Mouse (Mus musculus): Measurements from ENCODE around the gene Zfhx2. TPM values are rescaled to one million over a fixed set of nuclear protein-coding genes. Genes with fewer than 3 reads are reported as not detected.

Gene Zfhx2
- total RNA-seq, 2 experiments from 2014 or later, result 2.5 to 3.3 TPM

DNA sequence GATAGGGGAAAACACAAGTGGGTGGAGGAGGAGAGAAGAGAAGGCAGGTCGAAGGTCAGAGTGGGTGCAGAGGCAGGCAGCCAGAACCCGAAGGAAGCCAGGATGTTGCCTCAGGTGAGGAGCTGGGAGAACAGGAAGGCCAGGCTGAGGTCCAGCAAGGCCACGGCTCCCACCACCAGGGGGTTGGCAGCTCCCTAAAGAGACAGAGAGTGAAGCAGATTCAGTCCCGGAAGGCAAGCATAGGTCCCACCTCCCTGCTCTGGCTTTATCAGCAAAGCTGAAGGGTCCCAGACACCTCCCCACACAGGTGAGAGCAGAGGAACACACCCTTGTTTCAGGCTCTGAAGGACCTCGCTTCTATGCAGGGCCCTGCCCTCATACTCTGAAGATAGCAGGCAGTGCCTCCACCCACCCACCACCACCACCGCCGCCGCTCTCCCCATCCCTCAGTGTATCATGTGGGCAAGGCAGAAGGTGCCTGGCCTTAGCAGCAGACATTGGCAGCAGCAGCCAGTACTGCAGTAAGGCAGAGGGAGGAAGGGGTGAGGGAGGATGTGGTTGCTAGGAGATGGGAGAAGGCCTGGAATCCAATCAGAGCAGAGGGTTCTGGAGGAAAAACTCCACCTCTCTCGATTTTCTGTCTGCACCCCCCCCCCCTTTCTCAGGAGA, 16.2 kb upstream of the Zfhx2 start:
- no peak for DNase-seq
- intact Hi-C loops (cut with DNase I), result no loop called here

DNA sequence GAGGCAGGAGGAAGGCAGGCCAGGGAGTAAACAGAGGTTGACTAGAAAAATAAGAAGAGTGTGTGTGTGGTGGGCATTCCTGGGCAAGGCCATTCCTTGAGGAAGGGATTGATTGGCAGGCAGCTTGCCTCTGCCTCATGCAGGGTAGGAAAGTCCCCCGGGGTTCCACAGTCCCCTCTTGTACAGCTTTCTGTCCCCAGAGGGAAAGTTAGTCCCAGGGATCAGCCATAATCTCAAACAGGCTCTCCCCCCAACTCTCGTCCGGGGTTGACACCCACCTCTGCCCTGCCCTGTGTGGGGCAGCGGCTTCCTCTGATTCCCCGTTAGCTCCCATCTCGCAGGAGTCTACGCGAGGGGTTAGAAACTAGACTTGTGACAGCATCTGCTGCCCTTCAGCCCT, 14.9 kb upstream of the Zfhx2 start:
- intact Hi-C loops (cut with DNase I), result no loop called here
- DNase-seq, result no peak

DNA sequence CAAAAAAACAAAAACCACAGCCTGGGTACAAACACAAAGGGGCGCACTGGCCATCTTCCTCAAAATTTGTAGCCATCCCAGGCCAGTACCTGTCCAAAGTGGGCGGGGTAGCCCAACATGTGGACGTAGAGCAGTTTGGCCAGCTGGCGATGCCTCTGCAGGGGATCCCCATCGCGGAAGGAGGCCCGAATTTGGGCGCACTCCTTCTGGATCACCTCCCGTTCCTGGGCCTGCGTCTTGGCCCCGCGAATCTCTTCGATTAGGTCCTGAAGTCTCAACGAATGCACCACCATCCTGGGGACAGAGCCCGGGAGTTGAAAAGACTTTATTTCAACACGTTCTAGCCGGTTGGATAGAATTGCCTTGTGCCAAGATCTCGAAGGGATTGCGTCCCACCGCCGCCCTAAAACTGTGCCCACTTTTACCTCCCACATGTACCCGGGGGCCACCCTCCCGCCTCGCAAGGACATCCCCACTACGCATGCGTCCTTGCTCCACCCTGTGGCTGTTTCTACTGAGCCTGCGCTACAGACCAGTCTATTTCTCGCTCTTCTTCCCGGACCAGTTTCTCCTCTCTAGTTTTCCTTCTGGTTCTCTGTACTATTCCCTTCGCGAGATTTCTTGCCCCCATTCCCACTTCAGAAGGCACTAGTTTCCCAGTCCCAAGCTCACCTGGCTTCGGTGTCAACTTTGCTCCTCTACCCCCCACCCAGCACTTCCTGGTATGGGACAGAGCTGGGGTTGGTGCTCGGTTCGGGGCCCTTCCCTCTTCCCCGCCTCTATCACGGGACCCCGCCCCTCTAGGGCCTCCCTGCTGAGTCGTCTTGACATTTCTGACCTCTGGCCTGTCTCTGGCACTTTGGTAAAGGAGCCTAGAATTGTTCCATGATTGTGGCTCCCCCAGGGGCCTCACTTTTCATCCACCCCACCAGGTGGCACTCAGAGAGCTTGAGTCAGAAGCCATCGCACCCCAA, 14.0 kb upstream of the Zfhx2 start, which contains the start of gene Ap1g2:
Gene Ap1g2 (minus strand): TSS at position 758 of the 974 bp plus-strand sequence.
- peak; percentile 82 for DNase-seq
- intact Hi-C loops (cut with DNase I), result no loop called here

DNA sequence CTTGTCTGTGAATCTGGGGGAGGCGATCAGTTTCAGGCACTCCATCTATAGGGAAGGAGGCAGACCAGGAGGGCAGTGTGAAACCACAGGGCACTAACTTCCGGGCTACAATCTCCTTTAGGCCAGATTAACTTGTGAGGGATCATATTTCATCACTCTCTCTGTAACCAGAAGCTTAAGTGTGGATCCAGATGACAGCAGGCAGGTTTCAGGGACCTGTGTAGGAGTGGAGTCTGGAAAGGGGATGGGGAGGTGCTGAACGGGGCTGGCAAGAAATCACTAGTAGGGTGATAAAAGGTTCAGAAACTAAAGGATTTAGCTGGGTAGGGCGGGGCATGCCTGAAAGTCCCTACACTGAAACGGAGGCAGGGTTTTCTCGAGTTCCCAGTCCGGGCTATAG, 13.3 kb upstream of the Zfhx2 start:
- no peak for DNase-seq
- intact Hi-C loops (cut with DNase I), result no loop called here

DNA sequence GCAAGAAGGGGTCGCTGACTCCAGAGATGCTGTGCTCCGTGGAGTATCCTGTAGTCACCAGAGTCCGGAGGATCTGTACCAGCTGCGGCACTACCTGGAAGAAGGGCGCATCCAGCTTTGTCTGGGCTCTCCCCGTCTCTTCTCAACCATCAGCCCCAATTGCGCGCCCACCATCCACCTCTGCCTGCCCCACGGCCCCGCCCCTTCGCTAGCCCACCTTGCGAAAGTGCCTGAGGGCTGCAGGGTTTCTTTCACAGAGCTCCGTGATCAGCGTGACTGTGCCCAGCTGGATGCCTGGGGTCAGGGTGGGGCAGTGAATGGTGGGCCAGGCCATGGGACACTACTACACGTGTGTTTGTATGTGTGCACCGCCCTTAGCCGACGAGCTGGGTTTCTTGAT, 12.2 kb upstream of the Zfhx2 start:
- intact Hi-C loops (cut with DNase I), result loop anchor here (5.0 kb wide), 1 partner anchor 202 kb away; no protein-coding TSS in a partner anchor
- DNase-seq, result no peak

DNA sequence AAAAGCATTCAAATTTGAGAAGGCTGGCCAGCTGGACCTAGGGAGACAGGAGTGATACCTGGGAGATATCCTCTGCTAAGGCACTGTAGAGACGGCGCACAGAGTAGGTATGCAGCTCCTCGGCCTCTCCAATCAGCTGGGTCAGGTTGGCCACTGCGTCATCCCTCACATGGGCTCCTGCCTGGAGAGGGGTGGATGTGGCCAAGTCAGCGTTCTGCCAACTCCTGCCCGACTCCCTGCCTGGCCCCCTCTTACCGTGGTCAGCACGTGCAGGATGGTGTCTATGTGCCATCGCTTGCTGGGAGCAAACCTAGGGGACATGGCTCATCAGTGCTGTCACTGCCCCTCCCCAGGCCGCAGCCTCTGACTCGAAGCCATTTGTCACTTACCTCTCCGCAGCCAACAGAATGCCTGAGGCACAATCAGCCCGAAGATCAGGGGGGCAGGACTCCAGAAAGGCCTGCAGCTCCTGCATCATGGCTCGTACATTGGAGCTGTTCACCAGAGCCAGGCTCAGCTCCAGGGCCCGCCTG, 10.2 kb upstream of the Zfhx2 start:
- intact Hi-C loops (cut with DNase I), result loop anchor here (5.0 kb wide), 1 partner anchor 200 kb away; no protein-coding TSS in a partner anchor
- DNase-seq, result no peak

DNA sequence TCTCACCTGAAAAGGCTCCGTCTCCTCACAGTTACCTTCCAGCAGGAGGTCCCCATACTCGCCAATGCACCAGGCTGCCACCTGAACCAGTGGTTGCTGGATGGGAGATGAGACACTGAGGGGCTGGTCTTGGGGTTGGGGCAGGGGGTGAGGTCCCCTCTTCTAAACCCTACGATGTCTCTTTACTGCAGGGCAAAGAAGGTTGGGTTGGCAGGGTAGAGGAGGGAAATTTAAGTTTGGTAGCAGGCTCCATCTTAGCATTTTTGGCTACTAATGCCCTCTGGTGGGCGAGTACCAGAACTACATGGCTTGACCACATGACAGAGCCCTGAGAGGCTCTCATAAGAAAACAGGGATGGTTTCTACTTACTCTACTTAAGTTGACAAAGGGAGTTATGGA, 9.5 kb upstream of the Zfhx2 start:
- intact Hi-C loops (cut with DNase I), result loop anchor here (5.0 kb wide), 1 partner anchor 199 kb away; no protein-coding TSS in a partner anchor
- peak; percentile 46 to 71 for DNase-seq

DNA sequence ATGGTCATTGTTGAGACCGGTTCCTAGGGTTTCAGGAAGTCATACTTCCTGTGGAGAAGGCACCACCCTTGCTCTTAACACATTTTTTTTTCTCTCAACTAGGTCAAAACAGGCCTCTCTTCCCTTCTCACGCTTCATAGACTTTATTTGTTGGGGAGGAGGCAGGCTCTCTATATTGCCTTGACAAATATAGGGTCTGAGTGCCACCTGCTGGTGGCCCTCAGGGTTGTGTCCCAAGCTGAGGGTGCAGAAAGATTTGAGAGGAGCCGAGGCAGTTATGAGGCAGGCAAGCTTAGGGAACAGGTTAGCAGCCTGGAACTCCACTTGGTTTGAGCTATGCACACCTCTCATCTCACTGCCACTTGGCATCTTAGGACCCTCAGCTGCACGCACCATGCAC, 5.9 kb upstream of the Zfhx2 start:
- intact Hi-C loops (cut with DNase I), result loop anchor here (5.0 to 10.0 kb wide), 2 partner anchors 233 to 256 kb away; no protein-coding TSS in a partner anchor
- DNase-seq, result peak; percentile 51 to 60

DNA sequence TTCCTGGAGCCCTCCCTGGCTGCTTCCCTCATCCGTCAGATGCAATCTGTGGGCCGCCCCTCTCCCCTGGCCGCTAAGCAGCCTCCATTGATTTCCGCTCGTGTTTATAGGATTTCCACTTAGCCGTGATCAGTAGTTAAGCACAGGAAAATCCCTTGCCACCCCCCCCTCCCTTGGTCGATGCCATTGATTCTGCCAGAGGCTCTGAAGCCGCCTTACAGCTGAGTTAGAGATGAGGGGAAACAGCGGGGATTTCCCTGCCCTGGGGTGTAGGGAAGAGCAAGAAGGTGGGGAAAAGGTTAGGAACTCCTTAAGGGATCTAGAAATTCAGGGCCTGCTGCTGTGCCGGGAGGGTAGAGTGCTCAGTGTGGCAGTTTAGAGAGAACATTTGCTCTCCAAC, 5.5 kb upstream of the Zfhx2 start:
- no peak for DNase-seq
- intact Hi-C loops (cut with DNase I), result loop anchor here (5.0 to 10.0 kb wide), 2 partner anchors 233 to 255 kb away; no protein-coding TSS in a partner anchor

DNA sequence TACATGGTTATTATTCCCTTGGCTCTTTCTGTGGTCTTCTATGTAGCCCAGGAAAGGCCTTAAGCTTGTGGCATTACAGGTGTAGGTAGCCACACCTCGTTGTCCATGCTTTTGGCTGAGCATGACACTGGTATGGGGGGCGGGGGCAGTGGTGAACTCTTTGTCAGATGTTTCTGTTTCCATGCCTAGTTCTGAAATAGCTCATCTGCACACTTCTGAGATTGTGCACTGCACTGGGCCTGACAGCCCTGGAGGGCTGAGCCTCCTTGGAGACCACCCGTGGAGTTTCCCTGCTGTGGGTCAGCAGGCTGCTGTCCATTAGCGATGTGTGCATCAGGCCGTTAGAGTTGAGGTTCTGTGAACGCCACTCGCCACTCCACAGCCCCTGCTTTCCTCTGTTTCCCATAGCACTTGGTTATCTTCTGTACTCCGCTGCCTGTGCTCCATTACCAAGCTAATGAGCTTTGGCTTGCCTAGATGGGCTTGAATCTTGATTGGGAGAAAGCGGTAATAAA, 4.5 kb upstream of the Zfhx2 start:
- DNase-seq, result no peak
- intact Hi-C loops (cut with DNase I), result loop anchor here (5.0 to 10.0 kb wide), 2 partner anchors 232 to 254 kb away; no protein-coding TSS in a partner anchor

DNA sequence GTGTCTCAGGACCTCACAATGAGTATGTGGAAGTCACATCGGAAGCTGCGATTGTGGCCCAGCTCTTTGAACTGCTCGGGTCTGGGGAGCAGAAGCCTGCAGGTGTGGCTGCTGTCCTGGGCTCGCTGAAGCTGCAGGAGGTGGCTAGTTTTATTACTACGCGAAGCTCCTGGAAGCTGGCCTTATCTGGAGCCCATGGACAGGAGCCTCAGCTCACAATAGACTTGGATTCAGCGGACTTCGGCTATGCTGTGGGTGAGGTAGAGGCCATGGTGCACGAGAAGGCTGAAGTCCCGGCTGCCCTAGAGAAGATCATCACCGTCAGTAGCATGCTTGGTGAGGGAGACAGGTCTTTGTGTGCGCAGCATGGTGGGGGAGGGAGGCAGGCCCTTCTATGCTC, 3.5 kb upstream of the Zfhx2 start:
- intact Hi-C loops (cut with DNase I), result loop anchor here (5.0 to 10.0 kb wide), 2 partner anchors 231 to 253 kb away; no protein-coding TSS in a partner anchor

DNA sequence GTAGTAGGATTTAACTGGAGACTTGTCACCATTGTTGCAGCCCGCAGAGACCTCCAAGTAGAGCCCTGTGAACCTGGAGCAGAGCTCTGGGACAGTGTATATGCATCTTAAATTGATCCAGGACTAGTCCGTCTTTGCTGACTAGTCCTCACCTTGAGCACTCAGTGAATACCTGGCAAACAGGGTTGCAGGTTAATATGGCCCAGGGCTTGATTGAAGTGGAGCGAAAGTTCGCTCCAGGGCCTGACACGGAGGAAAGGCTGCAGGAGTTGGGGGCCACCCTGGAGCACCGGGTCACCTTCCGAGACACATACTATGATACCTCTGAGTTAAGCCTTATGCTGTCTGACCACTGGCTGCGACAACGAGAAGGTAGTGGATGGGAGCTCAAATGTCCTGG, 3.1 kb upstream of the Zfhx2 start:
- no peak for DNase-seq
- intact Hi-C loops (cut with DNase I), result loop anchor here (5.0 to 10.0 kb wide), 2 partner anchors 230 to 253 kb away; no protein-coding TSS in a partner anchor

More for the DNA sequence above, 3.5 kb upstream of the Zfhx2 start:
- DNase-seq, result no peak

DNA sequence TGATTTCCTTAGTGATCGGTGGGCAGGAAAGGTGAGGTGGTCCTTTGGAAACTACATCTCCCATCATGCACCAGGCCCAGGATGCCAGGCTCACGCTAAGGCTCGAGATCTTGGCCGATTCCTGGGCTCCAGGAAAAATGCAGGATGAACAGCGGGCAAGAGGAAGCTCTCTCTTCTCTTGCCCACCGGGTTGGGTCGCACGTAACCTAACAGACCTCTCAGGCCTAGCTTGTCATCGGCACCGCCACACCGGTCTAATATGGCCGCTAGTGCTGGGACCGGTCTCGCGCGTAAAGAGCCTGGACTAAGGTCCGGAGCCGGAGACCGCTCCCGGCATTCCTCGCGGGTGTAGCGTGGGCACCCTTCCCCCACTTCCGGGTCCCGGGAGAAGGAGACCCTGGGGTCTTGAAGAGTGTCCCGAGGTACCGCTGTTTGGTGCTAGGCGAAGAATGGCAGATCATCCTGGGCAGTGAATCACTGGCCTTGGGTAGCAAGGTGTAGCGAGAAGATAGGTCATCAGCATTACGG, 2.6 kb upstream of the Zfhx2 start, which contains the start of gene Thtpa:
Gene Thtpa (plus strand): TSS at position 81 of the 528 bp plus-strand sequence.
- intact Hi-C loops (cut with DNase I), result loop anchor here (5.0 to 10.0 kb wide), 3 partner anchors 230 to 842 kb away; partner anchors contain the start of genes Abhd4 and Dad1
- DNase-seq, result peak; percentile 70 to 83

DNA sequence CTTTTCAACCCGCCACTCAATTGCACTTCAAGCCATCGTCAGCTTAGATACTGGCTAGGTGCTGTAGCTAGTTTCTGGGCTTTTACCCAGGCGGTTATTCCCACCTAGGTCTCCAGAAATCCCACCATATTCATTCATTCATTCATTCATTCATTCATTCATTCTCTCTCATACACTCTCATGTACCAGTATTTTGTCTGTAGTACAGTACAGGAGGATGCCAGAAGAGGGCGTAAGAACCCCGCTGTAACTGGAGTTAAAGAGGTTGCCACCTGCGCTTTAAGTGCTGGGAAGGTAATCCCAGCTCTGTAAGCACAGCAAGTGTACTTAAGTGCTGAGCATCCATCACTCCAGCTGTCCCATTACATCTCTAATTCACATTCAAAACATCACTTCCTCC, 1.8 kb upstream of the Zfhx2 start:
- DNase-seq, result no peak
- intact Hi-C loops (cut with DNase I), result loop anchor here (5.0 to 10.0 kb wide), 2 partner anchors 229 to 842 kb away; partner anchors contain the start of genes Abhd4 and Dad1

DNA sequence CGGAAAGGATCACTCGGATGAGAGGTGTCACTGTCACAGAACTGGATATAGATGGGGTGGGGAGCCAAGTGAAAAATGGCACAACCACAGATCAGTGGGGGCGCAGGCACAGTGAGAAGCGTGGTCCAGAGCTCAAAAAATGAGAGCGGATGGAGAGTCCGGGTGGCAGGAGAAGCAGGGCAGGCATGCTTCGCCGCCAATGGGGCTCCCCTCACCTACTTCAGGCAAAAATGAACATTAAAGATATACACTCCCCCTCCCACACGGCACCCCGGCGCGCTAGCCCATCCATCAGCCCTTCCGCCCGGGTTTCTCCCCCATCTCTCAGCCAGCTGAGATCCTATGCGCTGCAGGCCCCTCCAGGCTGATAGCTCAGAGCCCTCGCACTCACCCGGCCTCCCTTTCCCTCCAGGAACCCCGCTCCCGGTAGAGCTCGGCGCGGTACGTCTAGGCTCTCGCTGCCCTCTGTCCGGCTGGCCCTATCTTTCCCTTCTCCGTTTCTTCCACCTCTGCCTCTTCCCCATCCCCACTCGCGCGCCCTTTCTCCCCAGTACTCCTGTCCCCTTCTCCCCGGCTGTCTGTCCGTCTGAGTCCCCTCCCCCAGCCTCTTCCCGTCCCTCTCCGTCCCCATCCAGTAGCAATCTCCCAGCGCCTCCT, 787 bp downstream of the Zfhx2 start:
- DNase-seq, result no peak
- intact Hi-C loops (cut with DNase I), result loop anchor here (5.0 to 10.0 kb wide), 2 partner anchors 227 to 839 kb away; partner anchors contain the start of genes Abhd4 and Dad1

DNA sequence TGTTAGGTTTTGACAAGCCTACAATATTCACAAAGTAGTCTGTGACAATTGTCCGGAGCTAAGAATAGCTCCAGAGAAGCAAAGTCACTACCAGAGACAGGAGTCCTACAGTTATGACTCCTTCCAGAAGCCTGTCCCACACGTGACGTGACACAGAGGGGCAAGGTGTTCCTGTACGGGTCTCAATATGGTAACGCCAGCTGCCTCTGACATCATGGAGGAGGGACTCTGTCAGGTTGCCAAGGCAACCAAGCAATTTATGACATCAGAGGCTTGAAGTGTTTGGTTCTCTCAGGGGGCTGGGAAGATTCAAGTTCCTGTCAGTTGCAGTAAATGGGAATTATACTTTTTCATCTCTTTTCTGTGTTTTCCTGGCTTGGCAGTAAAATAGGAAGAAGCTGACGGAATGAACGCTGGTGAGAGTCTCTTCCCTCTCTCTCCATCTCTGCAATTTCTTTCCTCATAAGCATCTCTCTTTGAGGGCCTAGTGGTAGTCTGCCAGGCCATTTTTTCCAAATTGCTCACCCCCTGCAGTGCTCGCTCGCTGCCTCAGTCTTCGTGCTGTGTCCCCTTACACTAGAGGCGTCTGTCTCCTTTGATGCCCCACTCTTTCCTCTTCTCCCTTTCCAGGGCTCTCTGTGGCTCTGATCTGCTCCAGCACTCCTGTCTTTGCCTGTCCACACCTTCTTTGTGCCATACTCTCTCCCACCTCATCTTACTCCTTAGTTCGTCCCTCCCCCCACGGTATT, 2.8 kb downstream of the Zfhx2 start:
- DNase-seq, result no peak
- intact Hi-C loops (cut with DNase I), result no loop called here

DNA sequence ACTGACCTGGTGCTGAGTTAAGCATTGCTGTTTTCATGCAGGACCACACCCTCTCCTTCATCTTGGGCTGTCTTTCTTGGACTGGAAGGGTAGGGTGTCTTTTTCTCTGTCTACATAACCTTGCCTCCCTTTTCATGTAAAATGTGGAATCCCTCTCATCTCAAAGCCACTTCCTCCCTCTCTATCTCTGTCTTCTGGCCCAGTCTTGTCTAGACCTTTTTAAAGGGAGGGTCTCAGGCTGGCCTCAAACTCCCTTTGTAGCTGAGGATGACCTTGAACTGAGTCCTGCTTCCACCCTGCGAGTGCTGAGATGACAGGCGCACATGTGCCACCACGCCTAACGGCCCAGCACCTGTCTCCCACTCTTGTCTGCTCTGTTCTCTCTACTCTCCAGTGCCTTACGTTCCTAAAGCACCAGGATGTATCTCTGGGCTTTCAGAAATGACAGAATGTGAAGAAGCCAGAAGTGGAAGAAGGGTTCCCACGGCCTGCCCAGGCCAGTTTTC, 6.1 kb downstream of the Zfhx2 start:
- DNase-seq, result no peak
- intact Hi-C loops (cut with DNase I), result no loop called here

DNA sequence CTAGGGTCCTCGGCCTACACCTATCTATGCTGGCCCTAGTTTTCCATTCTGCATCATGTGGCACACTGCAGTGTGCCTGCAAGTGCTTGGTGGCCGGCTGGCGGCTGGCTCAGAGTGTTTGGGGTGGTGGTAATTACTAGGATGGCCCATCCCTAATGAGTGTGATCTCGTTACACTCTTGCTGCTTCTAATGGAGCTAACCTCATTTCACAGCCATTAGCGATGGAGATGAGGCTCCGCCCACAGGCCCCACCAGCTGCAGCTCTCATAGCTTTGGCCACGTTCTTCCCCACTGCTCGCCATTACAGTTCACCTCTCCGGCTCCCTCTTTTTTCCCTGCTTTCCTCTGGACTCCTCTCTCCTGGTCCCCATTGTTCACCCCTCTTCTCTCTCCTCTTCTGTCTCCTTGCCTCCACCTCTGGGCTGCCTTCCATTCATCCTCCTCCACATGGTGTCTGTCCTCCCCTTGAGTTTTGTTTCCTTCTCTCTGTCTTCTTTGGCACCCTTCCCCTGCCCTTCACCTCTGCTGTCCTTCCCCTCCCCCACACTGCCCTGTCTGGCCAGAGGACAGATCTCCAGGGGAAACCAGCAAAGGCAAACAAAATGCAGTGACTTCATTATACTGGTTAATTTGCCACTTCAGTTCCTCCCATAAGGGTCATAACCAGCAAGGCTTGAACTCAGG, 6.7 kb downstream of the Zfhx2 start:
- intact Hi-C loops (cut with DNase I), result no loop called here
- no peak for DNase-seq

All from heart, postnatal 14 days (tissue).